Mouse (Mus musculus) CD4-positive, CD25-positive, alpha-beta regulatory T cell, adult 4 months (primary cell): ENCODE results near the gene Ttyh2. TPM values are rescaled to one million over a fixed set of nuclear protein-coding genes. Genes with fewer than 3 reads are reported as not detected.

Source experiments
- ATAC-seq: one replicate; pipeline ENCODE4 v1.8.0; 2017
- polyA plus RNA-seq, 2 experiments: library from polyadenylated mRNA; unstranded; fragments of 100-300 nt; shearing (Covaris generic); gene quantifications; one replicate each; pipeline ENCODE4 v1.2.1; 2017

Gene Ttyh2
- polyA plus RNA-seq = 1 to 10 TPM; 2.9 to 4.1 TPM

DNA sequence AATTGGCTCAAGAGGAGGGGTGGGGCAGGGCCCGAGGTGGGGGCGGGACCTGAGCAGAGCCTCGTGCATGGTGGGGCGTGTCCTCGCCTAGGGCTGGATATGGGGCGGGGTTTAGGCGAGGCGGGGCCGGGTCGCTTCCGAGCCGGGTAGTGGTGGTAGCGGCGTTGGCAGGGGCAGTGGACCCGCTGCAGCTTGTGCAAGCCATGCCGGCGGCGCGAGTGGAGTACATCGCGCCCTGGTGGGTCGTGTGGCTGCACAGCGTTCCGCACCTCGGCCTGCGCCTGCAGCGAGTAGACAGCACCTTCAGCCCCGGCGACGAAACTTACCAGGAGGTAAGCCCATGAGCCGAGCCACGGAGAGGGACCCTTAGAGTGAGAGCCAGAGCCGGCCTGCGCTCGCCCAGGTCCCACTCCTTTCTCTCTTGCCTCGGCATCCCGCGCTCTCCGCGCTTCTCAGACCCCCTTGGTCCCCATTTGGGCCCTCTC lies at the start of gene Ttyh2:
TSS of gene Ttyh2 (plus strand) at position 91 of the 485 bp plus-strand sequence.
- ATAC-seq = peak; percentile 66

DNA sequence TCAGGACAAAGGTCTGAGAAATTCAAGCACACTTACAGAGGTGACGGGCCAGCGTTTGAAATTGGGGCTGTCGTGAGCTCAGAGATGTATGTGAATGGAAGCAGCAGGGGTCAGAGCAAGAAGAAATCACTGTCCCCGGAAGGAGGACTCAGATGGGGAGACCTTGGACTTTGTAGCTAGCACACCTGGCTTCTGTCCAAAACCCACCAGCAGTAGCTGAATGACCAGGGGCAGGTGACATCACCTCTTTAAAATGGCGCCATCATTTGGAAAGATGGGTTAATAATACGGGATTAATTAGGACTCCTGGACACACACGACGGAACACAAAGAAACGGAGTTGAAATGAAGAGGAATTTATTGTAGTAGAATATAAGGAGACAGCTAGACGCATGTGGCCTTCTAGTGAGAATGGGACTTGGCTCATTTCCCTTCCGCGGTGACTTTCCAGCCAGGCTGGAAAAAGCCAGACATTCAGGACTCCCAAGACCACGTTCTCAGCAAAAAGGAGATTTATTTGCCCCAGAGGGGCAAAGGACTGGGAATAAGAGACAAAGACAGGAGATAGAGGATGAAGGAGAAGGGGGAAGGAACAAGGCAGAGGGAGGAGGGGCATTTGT lies 49.0 kb upstream of the Ttyh2 start:
- ATAC-seq = no peak

DNA sequence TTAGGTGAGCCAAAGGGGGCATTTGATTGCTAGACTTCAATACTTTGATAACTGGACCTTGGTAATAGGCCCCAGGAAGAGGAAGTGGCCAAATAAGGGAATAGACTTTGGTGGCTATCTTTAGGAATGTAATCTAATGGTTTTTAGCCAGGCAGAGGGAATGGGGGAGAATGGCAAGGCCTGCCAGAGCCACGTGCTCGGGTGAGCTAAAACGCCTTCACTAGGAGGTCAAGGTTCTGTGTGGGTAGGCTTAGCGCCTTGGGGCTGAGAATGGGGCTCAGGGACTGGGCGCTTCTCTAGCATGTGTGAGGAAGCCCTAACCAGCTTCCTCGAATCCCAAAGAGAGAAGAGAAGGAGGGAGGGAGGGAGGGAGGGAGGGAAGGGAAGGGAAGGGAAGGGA lies 48.2 kb upstream of the Ttyh2 start:
- ATAC-seq = no peak

DNA sequence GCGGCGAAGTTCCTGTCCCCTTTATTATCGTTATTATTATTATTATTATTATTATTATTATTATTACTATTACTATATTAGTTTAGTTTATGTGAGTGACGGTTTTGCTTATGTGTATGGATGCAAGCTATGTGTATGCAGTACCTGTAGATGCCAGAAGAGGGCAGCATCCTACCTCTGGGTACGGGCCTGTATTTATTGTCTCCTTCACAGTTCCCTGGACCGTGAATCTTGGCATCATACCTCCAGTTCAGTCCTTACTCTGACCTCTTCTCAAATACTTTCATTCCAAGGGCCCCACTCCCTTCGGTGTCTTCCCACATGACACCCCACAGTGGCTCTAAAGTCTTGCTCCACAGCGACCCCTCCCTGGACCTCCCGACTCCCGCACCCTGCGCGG lies 47.2 kb upstream of the Ttyh2 start:
- ATAC-seq = no peak

- ATAC-seq = no peak
Measured at GRCm38 (mm10) chr11:114630044-114630443, 45.2 kb upstream of the Ttyh2 start.

DNA sequence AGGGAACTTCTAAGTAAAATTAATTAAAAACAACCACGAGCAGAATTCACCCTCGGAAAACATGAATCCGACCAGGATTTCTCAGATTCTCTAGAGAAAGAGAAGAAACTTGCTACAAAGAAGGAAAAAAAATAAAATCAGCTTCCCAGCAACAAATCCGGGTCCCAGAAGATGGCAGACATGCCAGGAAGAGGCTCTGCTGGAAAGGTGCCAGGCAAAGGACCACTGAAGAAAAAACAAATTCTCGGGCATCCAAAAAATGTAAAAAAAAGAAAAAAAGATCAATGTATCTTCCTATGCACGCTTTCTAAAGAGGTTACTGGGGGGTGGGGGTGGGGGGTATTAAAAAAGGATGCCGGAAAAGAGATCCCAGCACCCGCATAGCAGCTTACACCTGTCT lies 43.0 kb upstream of the Ttyh2 start:
- no peak for ATAC-seq

GRCm38 (mm10) chr11:114636292-114636691 lies 38.9 kb upstream of the Ttyh2 start:
- no peak for ATAC-seq

DNA sequence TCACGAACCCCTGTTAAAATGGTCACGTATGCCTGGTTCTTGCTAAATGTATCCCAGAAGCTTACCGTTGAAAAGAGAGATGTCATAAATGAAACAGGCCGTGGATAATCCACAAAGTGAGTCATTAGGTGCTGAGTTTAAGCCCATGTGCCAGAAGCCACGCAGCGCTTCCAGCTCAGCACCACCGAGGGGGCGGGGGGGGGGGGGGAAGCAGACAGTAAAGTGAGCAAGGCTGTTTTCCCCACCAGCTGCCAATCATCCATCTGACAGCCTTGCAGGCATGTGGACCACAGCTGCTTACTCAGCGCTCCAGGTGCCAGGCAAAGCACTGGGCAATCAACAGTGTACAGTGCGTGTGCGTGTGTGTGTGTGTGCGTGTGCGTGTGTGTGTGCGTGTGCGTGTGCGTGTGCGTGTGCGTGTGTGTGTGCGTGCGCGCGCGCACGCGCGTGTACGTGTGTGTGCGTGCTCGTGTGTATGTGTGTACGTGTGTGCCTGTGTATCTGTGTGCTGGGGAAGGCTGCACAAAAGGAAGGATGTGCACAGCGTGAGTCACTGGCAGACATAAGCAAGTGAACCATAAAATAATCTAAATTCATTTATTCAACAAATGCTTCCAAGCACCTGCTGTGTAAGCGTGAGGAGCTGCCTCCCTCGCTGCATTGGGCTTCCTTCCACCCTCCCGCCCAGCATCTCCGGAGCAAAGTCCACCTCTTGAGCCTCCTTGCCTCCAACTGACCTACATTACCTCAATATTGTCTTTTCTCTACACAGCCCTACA lies 38.3 kb upstream of the Ttyh2 start:
- no peak for ATAC-seq

- no peak for ATAC-seq
Measured at GRCm38 (mm10) chr11:114638647-114639290, 36.5 kb upstream of the Ttyh2 start.

- ATAC-seq = no peak
Measured at GRCm38 (mm10) chr11:114639681-114640103, 35.5 kb upstream of the Ttyh2 start.

GRCm38 (mm10) chr11:114640658-114641057 lies 34.6 kb upstream of the Ttyh2 start:
- no peak for ATAC-seq

DNA sequence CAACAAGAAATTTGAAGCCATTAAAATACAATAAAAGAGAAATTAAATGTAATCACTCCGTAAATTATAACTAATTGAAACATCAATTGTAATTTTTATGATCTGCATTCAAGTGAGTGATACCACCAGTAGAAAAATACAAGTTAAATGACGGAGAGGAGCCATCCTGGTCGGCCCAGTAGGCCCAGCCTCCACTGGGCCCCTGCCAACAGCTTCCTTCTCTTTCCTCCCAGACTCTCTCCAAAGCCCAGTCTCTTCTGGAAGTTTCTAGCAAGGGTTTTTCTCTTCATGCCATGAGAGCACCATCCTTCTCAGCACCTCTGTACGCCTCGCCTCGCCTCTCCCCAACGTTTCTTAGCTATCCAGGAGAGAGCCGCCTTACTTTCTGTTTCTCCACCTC lies 34.1 kb upstream of the Ttyh2 start:
- no peak for ATAC-seq

- no peak for ATAC-seq
Measured at GRCm38 (mm10) chr11:114642184-114642583, 33.0 kb upstream of the Ttyh2 start.

DNA sequence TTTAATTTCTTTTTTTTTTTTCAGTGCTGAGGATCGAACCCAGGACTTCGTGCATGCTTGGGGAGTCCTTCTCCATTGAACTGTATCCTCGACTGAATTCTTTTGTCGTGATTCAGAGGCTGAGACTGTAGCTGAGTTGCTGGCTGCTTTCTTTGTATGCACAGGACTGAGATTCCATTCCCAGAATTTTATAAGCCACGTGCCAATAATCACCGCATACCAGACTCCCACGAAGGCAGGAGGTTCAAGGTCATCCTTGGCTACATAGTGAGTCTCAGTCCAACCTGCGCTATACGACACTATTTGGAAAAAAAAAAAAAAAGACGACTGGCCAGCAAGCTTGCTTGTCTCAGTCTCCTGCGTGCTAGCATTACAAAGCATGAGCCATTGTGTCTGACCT lies 32.3 kb upstream of the Ttyh2 start:
- no peak for ATAC-seq

GRCm38 (mm10) chr11:114644122-114644521 lies 31.1 kb upstream of the Ttyh2 start:
- ATAC-seq = no peak

- no peak for ATAC-seq
Measured at GRCm38 (mm10) chr11:114649510-114649909, 25.7 kb upstream of the Ttyh2 start.

DNA sequence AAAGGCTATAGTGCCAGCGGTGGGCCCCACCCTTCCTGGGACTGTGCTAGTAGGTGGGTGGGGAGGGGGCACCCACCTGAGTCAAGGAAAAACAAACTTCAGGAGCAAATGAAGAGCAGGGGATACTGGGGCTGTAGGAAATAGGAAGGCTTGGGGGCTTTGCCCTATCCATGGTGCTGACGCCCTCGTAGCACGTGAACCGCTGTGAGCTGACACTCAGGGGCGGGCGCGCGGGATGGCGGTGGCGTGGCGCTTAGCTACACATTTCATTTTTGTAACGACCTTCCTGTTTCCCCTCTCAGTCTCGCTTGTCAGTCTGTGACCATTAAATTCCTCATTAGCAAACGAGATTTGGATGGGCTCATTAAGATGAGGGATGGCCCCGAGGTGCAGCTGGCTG lies 22.7 kb upstream of the Ttyh2 start:
- ATAC-seq = no peak

- no peak for ATAC-seq
Measured at GRCm38 (mm10) chr11:114653664-114654063, 21.6 kb upstream of the Ttyh2 start.

- ATAC-seq = no peak
Measured at GRCm38 (mm10) chr11:114654552-114654951, 20.7 kb upstream of the Ttyh2 start.

- no peak for ATAC-seq
Measured at GRCm38 (mm10) chr11:114655350-114656008, 19.8 kb upstream of the Ttyh2 start.

- ATAC-seq = no peak
Measured at GRCm38 (mm10) chr11:114656994-114657644, 18.1 kb upstream of the Ttyh2 start.

GRCm38 (mm10) chr11:114657737-114658136 lies 17.5 kb upstream of the Ttyh2 start:
- ATAC-seq = no peak

- ATAC-seq = no peak
Measured at GRCm38 (mm10) chr11:114662161-114662560, 13.1 kb upstream of the Ttyh2 start.
